Mouse (Mus musculus): ENCODE results near the gene Chil3. TPM values are rescaled to one million over a fixed set of nuclear protein-coding genes. Genes with fewer than 3 reads are reported as not detected.

Gene Chil3
- total RNA-seq, 2 experiments from 2014 or later: 0.43 TPM; not detected in 1

- Histone ChIP-seq H3K27ac (no peak overlapping the region), H3K4me3 (no peak overlapping the region)
- no peak for TF ChIP-seq CTCF (IDR thresholded peaks at IDR 0.05)
- intact Hi-C loops (cut with DNase I): no loop called here
- DNase-seq (ENCODE audit: extremely low spot score in 1 of 2, low spot score in 2 of 2): no peak
Observed at GRCm38 (mm10) chr3:106144081-106144480, 23.3 kb downstream of the Chil3 start.

GRCm38 (mm10) chr3:106131690-106132089, 35.7 kb downstream of the Chil3 start:
- intact Hi-C loops (cut with DNase I): no loop called here
- TF ChIP-seq CTCF (IDR thresholded peaks at IDR 0.05): no peak
- DNase-seq (ENCODE audit: extremely low spot score in 1 of 2, low spot score in 2 of 2): peak; percentile 37 to 66
- no peak overlapping the region for H3K4me3 ChIP-seq
- H3K27ac ChIP-seq: no peak overlapping the region

- intact Hi-C loops (cut with DNase I): no loop called here
- Histone ChIP-seq H3K27ac (no peak overlapping the region), H3K4me3 (no peak overlapping the region)
- DNase-seq (ENCODE audit: extremely low spot score in 1 of 2, low spot score in 2 of 2): no peak
- TF ChIP-seq CTCF (IDR thresholded peaks at IDR 0.05): no peak
Observed at GRCm38 (mm10) chr3:106128807-106129493, 38.4 kb downstream of the Chil3 start.

GRCm38 (mm10) chr3:106126999-106127398, 40.4 kb downstream of the Chil3 start:
- Histone ChIP-seq H3K4me3 (no peak overlapping the region), H3K27ac (no peak overlapping the region)
- intact Hi-C loops (cut with DNase I): no loop called here
- no peak for TF ChIP-seq CTCF (IDR thresholded peaks at IDR 0.05)
- no peak for DNase-seq (ENCODE audit: extremely low spot score in 1 of 2, low spot score in 2 of 2)

GRCm38 (mm10) chr3:106112929-106113328, 54.4 kb downstream of the Chil3 start, which contains the start of gene Chia1:
Gene Chia1 (plus strand): TSS chr3:106113229.
- no peak for TF ChIP-seq CTCF (IDR thresholded peaks at IDR 0.05)
- intact Hi-C loops (cut with DNase I): no loop called here
- Histone ChIP-seq H3K4me3 (no peak within 1 kb of the TSS), H3K27ac (no peak within 1 kb of the TSS)
- DNase-seq (ENCODE audit: extremely low spot score in 1 of 2, low spot score in 2 of 2): no peak

Other genes starting within 250 kb of the Chil3 start
- gene I830077J02Rik, start 234.9 kb downstream of the Chil3 start, total RNA-seq (2021): 1 to 10 TPM in 1 of 2 experiments, under 1 TPM in 1; 0.84 to 1.5 TPM
- 10 to 100 TPM; 50.1 to 50.2 TPM for gene Wdr77, start 208.2 kb downstream of the Chil3 start, total RNA-seq (2021)
- 100 to 1,000 TPM; 228 to 249 TPM for gene Atp5f1, start 207.5 kb downstream of the Chil3 start, total RNA-seq (2021)
- 1 to 10 TPM; 2.6 to 2.7 TPM for gene Ovgp1, start 193.9 kb downstream of the Chil3 start, total RNA-seq (2021)
- gene Pifo, start 152.9 kb downstream of the Chil3 start, total RNA-seq (2021): under 1 TPM in 1 of 2 experiments, not detected in 1; 0.79 TPM
- not detected for gene Chil5, start 134.8 kb downstream of the Chil3 start, total RNA-seq (2021)
- under 1 TPM; 0.68 to 0.82 TPM for gene Chia1, start 54.3 kb downstream of the Chil3 start, total RNA-seq (2021)
- not detected for gene Chil4, start 51.9 kb upstream of the Chil3 start, total RNA-seq (2021)
- not detected for gene Chil6, start 238.6 kb upstream of the Chil3 start, total RNA-seq (2021)